Mouse (Mus musculus) CH12.LX (cell line): ENCODE results near the gene Nrd1. TPM values are rescaled to one million over a fixed set of nuclear protein-coding genes. Genes with fewer than 3 reads are reported as not detected.

Source experiments
- DNase-seq: peaks from one replicate; pipeline ENCODE4 v3.0.0-alpha.2; 2013; ENCODE audit errors: extremely low read depth
- H3K27ac ChIP-seq: 2 replicates; pipeline ENCODE4 v1.5.1; 2012; ENCODE audit warnings: low read depth, mild to moderate bottlenecking, control low read depth, moderate library complexity; ENCODE audit not compliant: insufficient read depth
- H3K27me3 ChIP-seq: replicated peaks from 2 replicates; pipeline ENCODE3; 2012; ENCODE audit warnings: inconsistent platforms
- H3K36me3 ChIP-seq, 2 experiments: replicated peaks in 1 of 2; 2 replicates each; pipeline versions ENCODE3 to v1.6.1; 2012; ENCODE audit warnings: inconsistent platforms in 1 of 2, low read length in 1 of 2, mild to moderate bottlenecking in 1 of 2, mixed read lengths in 1 of 2, moderate library complexity in 1 of 2; ENCODE audit not compliant: control insufficient read depth in 1 of 2, insufficient read depth in 1 of 2
- H3K4me1 ChIP-seq, 2 experiments: 2 replicates each; pipeline ENCODE4 v1.6.1; 2012; ENCODE audit warnings: inconsistent platforms in 1 of 2, moderate library complexity in 1 of 2; ENCODE audit not compliant: insufficient read depth in 2 of 2, control insufficient read depth in 1 of 2
- H3K4me2 ChIP-seq: 2 replicates; pipeline ENCODE4 v1.6.1; 2012; ENCODE audit warnings: low read depth, mild to moderate bottlenecking, control low read depth; ENCODE audit not compliant: poor library complexity, insufficient read depth, severe bottlenecking
- H3K4me3 ChIP-seq, 3 experiments: fragments of 150-350 bp in 1 of 3; sonication (generic) in 1 of 3; replicated peaks in 1 of 3; 2 replicates each; pipeline versions ENCODE3 to v1.5.1; 2011 to 2012; ENCODE audit warnings: low read depth in 2 of 3, low read length in 2 of 3, mild to moderate bottlenecking in 2 of 3, moderate library complexity in 2 of 3, control low read depth in 1 of 3, improper control_type of control experiment in 1 of 3, inconsistent platforms in 1 of 3, mixed read lengths in 1 of 3; ENCODE audit not compliant: poor library complexity in 1 of 3
- H3K79me2 ChIP-seq: replicated peaks from 2 replicates; pipeline ENCODE4 v1.6.1; 2012; ENCODE audit warnings: mild to moderate bottlenecking, moderate library complexity; ENCODE audit not compliant: control insufficient read depth, poor library complexity, insufficient read depth, severe bottlenecking; ENCODE audit errors: extremely low read depth
- H3K9ac ChIP-seq: 2 replicates; pipeline ENCODE4 v1.6.1; 2012; ENCODE audit warnings: low read depth, mild to moderate bottlenecking, control low read depth, moderate library complexity; ENCODE audit not compliant: insufficient read depth
- H3K9me3 ChIP-seq: replicated peaks from 2 replicates; pipeline ENCODE3; 2012; ENCODE audit warnings: low read length, inconsistent platforms, mixed read lengths
- BHLHE40 ChIP-seq: IDR thresholded peaks from 2 replicates; pipeline ENCODE4 v1.6.1; 2011; ENCODE audit warnings: mild to moderate bottlenecking, low read depth, low read length, improper control_type of control experiment
- CHD1 ChIP-seq: IDR thresholded peaks from 2 replicates; pipeline ENCODE4 v1.6.1; 2012; ENCODE audit warnings: low read depth, low read length, improper control_type of control experiment, inconsistent platforms
- CHD2 ChIP-seq: IDR thresholded peaks from 2 replicates; pipeline ENCODE4 v1.6.1; 2011; ENCODE audit warnings: low read length, improper control_type of control experiment
- CTCF ChIP-seq, 2 experiments: IDR thresholded peaks in 1 of 2; conservative IDR thresholded peaks in 1 of 2; 2 replicates each; pipeline ENCODE4 v1.5.1; 2011 to 2012; ENCODE audit warnings: low read depth in 2 of 2, low read length in 2 of 2, improper control_type of control experiment in 1 of 2, inconsistent platforms in 1 of 2, mild to moderate bottlenecking in 1 of 2, moderate library complexity in 1 of 2
- E2F4 ChIP-seq: IDR thresholded peaks from 2 replicates; pipeline ENCODE4 v1.6.1; 2011; ENCODE audit warnings: low read depth, low read length, improper control_type of control experiment; ENCODE audit not compliant: insufficient replicate concordance
- ELF1 ChIP-seq: IDR thresholded peaks from 2 replicates; pipeline ENCODE4 v1.6.1; 2014; ENCODE audit warnings: low read depth, mild to moderate bottlenecking, inconsistent platforms, low read length, improper control_type of control experiment
- EP300 ChIP-seq: IDR thresholded peaks from 2 replicates; pipeline ENCODE4 v1.6.1; 2011; ENCODE audit warnings: low read length, improper control_type of control experiment
- ETS1 ChIP-seq: conservative IDR thresholded peaks from 2 replicates; pipeline ENCODE4 v1.6.1; 2012; ENCODE audit warnings: low read depth, mild to moderate bottlenecking, inconsistent platforms, low read length, improper control_type of control experiment, moderate library complexity
- GABPA ChIP-seq: IDR thresholded peaks from 2 replicates; pipeline ENCODE4 v1.6.1; 2012; ENCODE audit warnings: low read depth, low read length, improper control_type of control experiment, inconsistent platforms; ENCODE audit not compliant: insufficient replicate concordance
- HCFC1 ChIP-seq: IDR thresholded peaks from 2 replicates; pipeline ENCODE4 v1.6.1; 2012; ENCODE audit warnings: low read depth, mild to moderate bottlenecking, inconsistent platforms, low read length, improper control_type of control experiment
- IRF4 ChIP-seq: IDR thresholded peaks from 2 replicates; pipeline ENCODE4 v1.6.1; 2014; ENCODE audit warnings: low read depth, mild to moderate bottlenecking, inconsistent platforms, low read length, improper control_type of control experiment
- JUN ChIP-seq: IDR thresholded peaks from 2 replicates; pipeline ENCODE4 v1.6.1; 2011; ENCODE audit warnings: low read depth, mild to moderate bottlenecking, low read length, improper control_type of control experiment, moderate library complexity; ENCODE audit not compliant: insufficient read depth
- JUND ChIP-seq: conservative IDR thresholded peaks from 2 replicates; pipeline ENCODE4 v1.6.1; 2011; ENCODE audit warnings: low read depth, low read length, improper control_type of control experiment
- KAT2A ChIP-seq: IDR thresholded peaks from 2 replicates; pipeline ENCODE4 v1.6.1; 2012; ENCODE audit warnings: low read length, improper control_type of control experiment, inconsistent platforms; ENCODE audit not compliant: insufficient replicate concordance
- MAFK ChIP-seq: IDR thresholded peaks from 2 replicates; pipeline ENCODE4 v1.6.1; 2011; ENCODE audit warnings: low read length, improper control_type of control experiment; ENCODE audit not compliant: insufficient replicate concordance
- MAX ChIP-seq: IDR thresholded peaks from 2 replicates; pipeline ENCODE4 v1.6.1; 2011; ENCODE audit warnings: low read length, improper control_type of control experiment
- MAZ ChIP-seq: IDR thresholded peaks from 2 replicates; pipeline ENCODE4 v1.6.1; 2012; ENCODE audit warnings: low read depth, mild to moderate bottlenecking, inconsistent platforms, low read length, improper control_type of control experiment, moderate library complexity
- MEF2A ChIP-seq: IDR thresholded peaks from 2 replicates; pipeline ENCODE4 v1.6.1; 2014; ENCODE audit warnings: low read depth, mild to moderate bottlenecking, inconsistent platforms, low read length, improper control_type of control experiment, borderline replicate concordance
- MXI1 ChIP-seq: IDR thresholded peaks from 2 replicates; pipeline ENCODE4 v1.6.1; 2011; ENCODE audit warnings: mild to moderate bottlenecking, low read depth, low read length, improper control_type of control experiment
- MYC ChIP-seq: IDR thresholded peaks from 2 replicates; pipeline ENCODE4 v1.6.1; 2011; ENCODE audit warnings: low read depth, mild to moderate bottlenecking, improper control_type of control experiment, low read length
- NELFE ChIP-seq: IDR thresholded peaks from 2 replicates; pipeline ENCODE4 v1.6.1; 2011; ENCODE audit warnings: low read depth, low read length, improper control_type of control experiment
- NRF1 ChIP-seq: IDR thresholded peaks from 2 replicates; pipeline ENCODE4 v1.6.1; 2014; ENCODE audit warnings: low read depth, mild to moderate bottlenecking, inconsistent platforms, low read length, improper control_type of control experiment, moderate library complexity
- PAX5 ChIP-seq: IDR thresholded peaks from 2 replicates; pipeline ENCODE4 v1.6.1; 2012; ENCODE audit warnings: low read length, inconsistent platforms, mixed read lengths
- POLR2A ChIP-seq: IDR thresholded peaks from 2 replicates; pipeline ENCODE4 v1.6.1; 2011; ENCODE audit warnings: low read depth, mild to moderate bottlenecking, improper control_type of control experiment, low read length
- POLR2AphosphoS2 ChIP-seq: IDR thresholded peaks from 2 replicates; pipeline ENCODE4 v1.6.1; 2011; ENCODE audit warnings: low read depth, low read length, improper control_type of control experiment
- RAD21 ChIP-seq: IDR thresholded peaks from 2 replicates; pipeline ENCODE4 v1.6.1; 2011; ENCODE audit warnings: low read depth, mild to moderate bottlenecking, low read length, improper control_type of control experiment, moderate library complexity
- RCOR1 ChIP-seq: conservative IDR thresholded peaks from 2 replicates; pipeline ENCODE4 v1.6.1; 2012; ENCODE audit warnings: low read depth, mild to moderate bottlenecking, inconsistent platforms, low read length, improper control_type of control experiment
- SIN3A ChIP-seq: IDR thresholded peaks from 2 replicates; pipeline ENCODE4 v1.6.1; 2012; ENCODE audit warnings: low read length, improper control_type of control experiment, inconsistent platforms
- SMC3 ChIP-seq: IDR thresholded peaks from 2 replicates; pipeline ENCODE4 v1.6.1; 2011; ENCODE audit warnings: low read depth, low read length, improper control_type of control experiment
- TBP ChIP-seq: conservative IDR thresholded peaks from 2 replicates; pipeline ENCODE4 v1.6.1; 2011; ENCODE audit warnings: low read depth, low read length, improper control_type of control experiment
- TCF12 ChIP-seq: IDR thresholded peaks from 2 replicates; pipeline ENCODE4 v1.6.1; 2014; ENCODE audit warnings: low read depth, mild to moderate bottlenecking, inconsistent platforms, low read length, improper control_type of control experiment
- UBTF ChIP-seq: IDR thresholded peaks from 2 replicates; pipeline ENCODE4 v1.6.1; 2012; ENCODE audit warnings: low read depth, mild to moderate bottlenecking, inconsistent platforms, low read length, improper control_type of control experiment, moderate library complexity
- USF1 ChIP-seq: IDR thresholded peaks from 2 replicates; pipeline ENCODE4 v1.6.1; 2014; ENCODE audit warnings: low read depth, mild to moderate bottlenecking, inconsistent platforms, low read length, improper control_type of control experiment
- USF2 ChIP-seq: conservative IDR thresholded peaks from 2 replicates; pipeline ENCODE4 v1.6.1; 2011; ENCODE audit warnings: low read depth, low read length, improper control_type of control experiment
- ZC3H11A ChIP-seq: IDR thresholded peaks from 2 replicates; pipeline ENCODE4 v1.6.1; 2012; ENCODE audit warnings: low read depth, mild to moderate bottlenecking, inconsistent platforms, low read length, improper control_type of control experiment
- ZKSCAN1 ChIP-seq: IDR thresholded peaks from 2 replicates; pipeline ENCODE4 v1.6.1; 2012; ENCODE audit warnings: low read depth, inconsistent platforms, low read length, improper control_type of control experiment, borderline replicate concordance
- ZMIZ1 ChIP-seq: IDR thresholded peaks from 2 replicates; pipeline ENCODE4 v1.6.1; 2012; ENCODE audit warnings: low read depth, mild to moderate bottlenecking, inconsistent platforms, low read length, improper control_type of control experiment
- ZNF384 ChIP-seq: IDR thresholded peaks from 2 replicates; pipeline ENCODE4 v1.6.1; 2012; ENCODE audit warnings: low read depth, low read length, improper control_type of control experiment, inconsistent platforms
- dilution Hi-C: fragments of 300-500 bp; cut with MboI; formaldehyde crosslinking; loops from 2 replicates; pipeline ENCODE4 v1.14.3; 2020; ENCODE audit warnings: low sequenced_read_pairs; ENCODE audit not compliant: extremely low pct_unique_long_range_greater_than_20kb, extremely low pct_ligation_motif_present
- in situ Hi-C: fragments of 300-500 bp; cut with MboI; formaldehyde crosslinking; loops from 3 replicates; pipeline ENCODE4 v1.14.3; 2019; ENCODE audit warnings: low sequenced_read_pairs, low pct_ligation_motif_present, low pct_unique_long_range_greater_than_20kb, mixed read lengths
- polyA plus RNA-seq: library from polyadenylated mRNA; unstranded; fragments of >175 nt; gene quantifications from 2 replicates; pipeline ENCODE4 v1.2.1, GENCODE M21; 2012; ENCODE audit warnings: low read depth; ENCODE audit not compliant: insufficient read length
- total RNA-seq, 2 experiments: library from RNA; depleted of rRNA; stranded (reverse); fragments of 300-350 nt in 1 of 2; fragments of >200 nt in 1 of 2; gene quantifications; 2 replicates each; pipeline ENCODE4 v1.2.3; 2012 to 2014

The Nrd1 gene
- total and polyA plus RNA-seq, 3 experiments = 37.7 to 147 (median 104) TPM

DNA sequence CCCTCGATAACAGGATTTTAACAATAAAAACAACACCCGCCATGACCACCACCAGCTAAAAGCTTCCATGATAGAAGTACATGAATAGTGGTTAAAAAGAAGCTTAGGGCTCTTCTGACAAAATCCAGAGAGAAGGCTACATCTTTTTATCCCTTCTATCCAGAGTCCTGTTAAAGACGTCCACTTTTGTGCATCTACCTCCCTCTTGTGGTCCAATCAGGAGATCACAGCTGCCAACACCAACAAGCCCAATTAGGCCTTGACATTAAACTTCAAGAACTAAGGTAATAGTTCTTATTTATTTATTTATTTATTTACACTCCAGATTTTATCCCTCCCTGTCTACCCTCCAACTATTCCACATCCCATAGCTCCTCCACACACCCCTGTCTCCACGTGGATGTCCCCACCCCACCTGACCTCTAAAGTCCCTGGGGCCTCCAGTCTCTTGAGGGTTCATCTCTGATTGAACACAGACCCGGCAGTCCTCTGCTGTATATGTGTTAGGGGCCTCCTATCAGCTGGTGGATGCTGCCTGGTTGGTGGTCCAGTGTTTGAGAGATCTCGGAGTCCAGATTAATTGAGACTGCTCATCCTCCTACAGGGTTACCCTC, 23.9 kb upstream of the Nrd1 start:
- H3K4me1 ChIP-seq = peaks cover 0 to 3% of the 10 kb centered on the region in 2 experiments; a peak in 1 of 4 replicates
- in situ Hi-C loops (no loop called here), dilution Hi-C loops (no loop called here)
- H3K79me2 ChIP-seq = no peaks in the 10 kb centered on the region
- no peak overlapping the region for H3K9ac ChIP-seq
- H3K4me2 ChIP-seq = no peak overlapping the region
- H3K36me3 ChIP-seq = no peaks in the 10 kb centered on the region
- no peak overlapping the region for H3K4me3 ChIP-seq
- TF ChIP-seq MAFK (no peak), TBP (no peak), CHD1 (no peak), BHLHE40 (no peak), ZNF384 (no peak), NRF1 (0 out of 2 replicates have a peak, but pooled peaks have one; percentile 12), RAD21 (peak; percentile 99), MAX (no peak), POLR2A (no peak), UBTF (no peak), ELF1 (no peak), ZKSCAN1 (no peak), MEF2A (no peak), JUND (no peak), SMC3 (peak; percentile 97), HCFC1 (no peak), MXI1 (no peak), NELFE (peak; percentile 42; the same call in 1 of the 2 replicates), MAZ (no peak), SIN3A (peak; percentile 49; the same call in 1 of the 2 replicates), MYC (no peak), CTCF (conservative IDR thresholded peaks at IDR 0.05 in 1 of 2, IDR thresholded peaks at IDR 0.05 in 1 of 2; ENCODE audit: low read depth in 2 of 2, low read length in 2 of 2) (peak in 1 of 2 experiments; percentile 96; a peak in 3 of 4 replicates), ZC3H11A (peak; percentile 91), USF1 (no peak), POLR2AphosphoS2 (no peak), IRF4 (no peak), USF2 (no peak), KAT2A (no peak), PAX5 (no peak), CHD2 (no peak), ETS1 (no peak), TCF12 (no peak), ZMIZ1 (no peak), GABPA (no peak), RCOR1 (no peak), EP300 (no peak), JUN (no peak), E2F4 (no peak)
- DNase-seq = peak; percentile 65
- H3K9me3 ChIP-seq = no peaks in the 10 kb centered on the region
- H3K27me3 ChIP-seq = no peaks in the 10 kb centered on the region
- H3K27ac ChIP-seq = no peak overlapping the region
